Mouse (Mus musculus): ENCODE data around the gene Gtf3c5. TPM values are rescaled to one million over a fixed set of nuclear protein-coding genes. Genes with fewer than 3 reads are reported as not detected.

Gtf3c5 gene
- total and polyA plus RNA-seq, 3 experiments, result 22.5 to 50.2 TPM; not detected in 1

DNA sequence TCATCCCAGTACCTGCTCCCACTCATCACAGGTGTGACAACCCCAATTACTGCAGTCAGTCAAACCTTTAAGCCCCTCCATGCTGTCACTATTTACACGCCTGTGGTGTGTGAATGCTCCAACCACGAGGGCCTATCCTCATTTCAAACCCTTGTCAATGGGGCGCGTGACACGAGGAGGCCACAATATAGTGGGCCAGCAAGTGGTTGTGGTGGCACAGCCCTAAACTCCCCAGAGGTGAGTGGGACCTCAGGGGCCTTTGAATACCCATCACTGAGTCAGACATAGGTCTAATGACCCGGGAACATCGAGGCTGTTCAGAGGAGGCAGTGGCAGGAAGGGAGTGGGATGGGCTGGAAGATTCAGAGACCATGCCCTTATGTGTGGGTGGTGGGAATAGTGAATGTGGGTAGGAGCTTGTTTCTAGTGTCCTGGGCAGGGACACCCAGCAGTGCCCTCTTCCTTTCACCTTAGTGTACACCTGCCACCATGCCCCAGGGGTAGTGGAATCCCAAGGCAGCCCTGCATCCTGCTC lies 49.6 kb downstream of the Gtf3c5 start:
- Histone ChIP-seq H3K79me2 (ENCODE audit: control insufficient read depth, insufficient read depth, low read length, poor library complexity) (no peaks in the 10 kb centered on the region), H3K36me3 (ENCODE audit: control insufficient read depth in 1 of 2, insufficient read depth in 2 of 2, low read length in 2 of 2) (no peaks in the 10 kb centered on the region), H3K4me1 (ENCODE audit: control insufficient read depth in 1 of 2, insufficient read depth in 2 of 2, low read length in 2 of 2) (no peaks in the 10 kb centered on the region; a peak in 1 of 4 replicates), H3K4me3 (ENCODE audit: control insufficient read depth in 1 of 2, insufficient read depth in 1 of 2, low read depth in 2 of 2, low read length in 2 of 2) (peak overlapping the region in 1 of 2 experiments; percentile 59; a peak in 1 of 4 replicates), H3K27me3 (ENCODE audit: control insufficient read depth in 1 of 2, insufficient read depth in 2 of 2, low read length in 2 of 2) (no peaks in the 10 kb centered on the region), H3K27ac (ENCODE audit: control insufficient read depth, low read depth, low read length) (no peak overlapping the region), H3K9me3 (replicated peaks; ENCODE audit: insufficient read depth, low read length) (no peaks in the 10 kb centered on the region), H3K9ac (ENCODE audit: control insufficient read depth, low read depth, low read length, poor library complexity, severe bottlenecking) (peak overlapping the region; percentile 63; the same call in 1 of the 2 replicates)
- TF ChIP-seq POLR2AphosphoS5 (IDR thresholded peaks at IDR 0.05; ENCODE audit: borderline replicate concordance, low read depth, low read length), result no peak
- no peak for TF ChIP-seq SMC3 (IDR thresholded peaks at IDR 0.05; ENCODE audit: low read depth, low read length)
- TF ChIP-seq ZMIZ1 (IDR thresholded peaks at IDR 0.05; ENCODE audit: low read depth, low read length), result no peak
- no peak for TF ChIP-seq SIN3A (IDR thresholded peaks at IDR 0.05; ENCODE audit: low read length)
- no peak for TF ChIP-seq GABPA (IDR thresholded peaks at IDR 0.05; ENCODE audit: low read depth, low read length)
- no peak for TF ChIP-seq JUND (IDR thresholded peaks at IDR 0.05; ENCODE audit: low read depth, low read length)
- no peak for TF ChIP-seq ZC3H11A (IDR thresholded peaks at IDR 0.05; ENCODE audit: low read depth, low read length)
- no peak for TF ChIP-seq CHD1 (IDR thresholded peaks at IDR 0.05; ENCODE audit: low read depth, low read length)
- TF ChIP-seq HCFC1 (IDR thresholded peaks at IDR 0.05; ENCODE audit: low read depth, low read length), result no peak
- TF ChIP-seq ZNF384 (IDR thresholded peaks at IDR 0.05; ENCODE audit: low read depth, low read length), result no peak
- TF ChIP-seq ETS1 (IDR thresholded peaks at IDR 0.05; ENCODE audit: low read depth, low read length), result no peak
- TF ChIP-seq NELFE (IDR thresholded peaks at IDR 0.05; ENCODE audit: low read depth, low read length), result no peak
- no peak for TF ChIP-seq MYC (IDR thresholded peaks at IDR 0.05; ENCODE audit: low read depth, low read length)
- no peak for TF ChIP-seq MEF2A (IDR thresholded peaks at IDR 0.05; ENCODE audit: extremely low read depth, insufficient replicate concordance, low read depth, low read length, poor library complexity, severe bottlenecking)
- no peak for TF ChIP-seq MAZ (IDR thresholded peaks at IDR 0.05; ENCODE audit: low read depth, low read length)
- no peak for DNase-seq (ENCODE audit: low read depth, low spot score)

DNA sequence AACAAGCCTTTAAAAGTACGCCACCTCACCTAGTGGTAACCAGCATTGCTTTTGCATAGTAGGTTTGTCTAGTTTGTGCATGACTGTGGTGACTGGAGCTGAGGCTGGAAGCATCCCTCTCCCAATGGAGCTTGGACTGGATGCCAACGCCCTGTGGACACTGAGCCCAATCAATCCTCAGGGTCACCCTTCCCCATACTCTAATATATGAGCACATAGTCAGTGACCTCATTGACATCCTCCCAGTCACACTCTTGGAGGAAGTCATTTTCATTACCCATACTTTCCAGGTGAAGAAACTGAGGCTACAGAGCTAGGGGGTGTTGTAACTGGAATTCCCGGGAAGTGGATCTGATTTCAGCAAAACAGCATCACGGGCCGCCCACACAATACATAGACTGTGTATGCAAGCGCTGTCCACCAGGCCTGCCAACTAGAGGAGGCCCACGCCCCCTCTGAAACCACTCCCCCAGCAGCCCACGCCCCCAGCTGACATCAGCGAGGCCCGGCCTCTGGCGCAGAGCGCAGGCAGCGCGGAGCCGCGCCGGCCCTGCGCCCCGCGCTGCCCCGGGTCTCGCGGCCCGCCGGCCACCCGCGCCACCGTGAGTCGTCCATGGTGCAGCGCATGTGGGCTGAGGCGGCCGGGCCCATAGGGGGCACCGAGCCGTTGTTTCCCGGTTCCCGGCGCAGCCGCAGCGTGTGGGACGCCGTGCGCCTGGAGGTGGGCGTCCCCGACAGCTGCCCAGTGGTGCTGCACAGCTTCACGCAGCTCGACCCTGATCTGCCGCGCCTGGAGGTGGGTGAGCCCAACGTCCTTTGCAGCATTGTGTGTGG lies 50.4 kb downstream of the Gtf3c5 start:
- DNase-seq (ENCODE audit: low read depth, low spot score), result peak; percentile 87
- Histone ChIP-seq H3K27me3 (ENCODE audit: control insufficient read depth in 1 of 2, insufficient read depth in 2 of 2, low read length in 2 of 2) (no peaks in the 10 kb centered on the region), H3K4me1 (ENCODE audit: control insufficient read depth in 1 of 2, insufficient read depth in 2 of 2, low read length in 2 of 2) (no peaks in the 10 kb centered on the region; a peak in 1 of 4 replicates), H3K9me3 (replicated peaks; ENCODE audit: insufficient read depth, low read length) (no peaks in the 10 kb centered on the region), H3K9ac (ENCODE audit: control insufficient read depth, low read depth, low read length, poor library complexity, severe bottlenecking) (peak overlapping the region; percentile 63), H3K36me3 (ENCODE audit: control insufficient read depth in 1 of 2, insufficient read depth in 2 of 2, low read length in 2 of 2) (no peaks in the 10 kb centered on the region), H3K79me2 (ENCODE audit: control insufficient read depth, insufficient read depth, low read length, poor library complexity) (no peaks in the 10 kb centered on the region), H3K27ac (ENCODE audit: control insufficient read depth, low read depth, low read length) (no peak overlapping the region), H3K4me3 (ENCODE audit: control insufficient read depth in 1 of 2, insufficient read depth in 1 of 2, low read depth in 2 of 2, low read length in 2 of 2) (peak overlapping the region; percentile 59 to 66)
- TF ChIP-seq SMC3 (IDR thresholded peaks at IDR 0.05; ENCODE audit: low read depth, low read length) (no peak), TAL1 (IDR thresholded peaks at IDR 0.05; ENCODE audit: low read length) (no peak), MXI1 (IDR thresholded peaks at IDR 0.05; ENCODE audit: low read depth, low read length) (peak; percentile 41; the same call in 1 of the 2 replicates), MAX (IDR thresholded peaks at IDR 0.05; ENCODE audit: low read length) (no peak), POLR2A (IDR thresholded peaks at IDR 0.05; ENCODE audit: control insufficient read depth in 1 of 2, insufficient read depth in 1 of 2, low read depth in 1 of 2, low read length in 2 of 2, poor library complexity in 1 of 2) (peak; percentile 45 to 69; a peak in 2 of 4 replicates), TBP (IDR thresholded peaks at IDR 0.05; ENCODE audit: low read depth, low read length) (no peak), RCOR1 (IDR thresholded peaks at IDR 0.05; ENCODE audit: low read depth, low read length) (no peak), NRF1 (IDR thresholded peaks at IDR 0.05; ENCODE audit: insufficient read depth, low read depth, low read length, poor library complexity, severe bottlenecking) (0 out of 2 replicates have a peak, but pooled peaks have one; percentile 22), ZMIZ1 (IDR thresholded peaks at IDR 0.05; ENCODE audit: low read depth, low read length) (no peak), ETS1 (IDR thresholded peaks at IDR 0.05; ENCODE audit: low read depth, low read length) (no peak), UBTF (IDR thresholded peaks at IDR 0.05; ENCODE audit: borderline replicate concordance, insufficient read depth, low read depth, low read length) (no peak)

All from MEL (cell line).